Mouse (Mus musculus) forebrain, postnatal 0 days (tissue): ENCODE data around the gene Ccdc43. TPM values are rescaled to one million over a fixed set of nuclear protein-coding genes. Genes with fewer than 3 reads are reported as not detected.
"Not testable (repeated sequence)": the region's sequence is repeated elsewhere in the genome, so short reads cannot be mapped to it uniquely, and the experiment has no call there.

Experiments
- ATAC-seq: fragments of 200-750 bp; cut with Nextera tagmentation; 2 replicates; pipeline ENCODE4 v1.8.0; 2017; ENCODE audit warnings: mild to moderate bottlenecking, moderate library complexity
- DNase-seq: peaks from one replicate; pipeline ENCODE4 v3.0.0-alpha.2; 2015
- H3K27ac ChIP-seq: fragments of 300-500 bp; sonication (generic); 2 replicates; pipeline ENCODE4 v1.5.1; 2014; ENCODE audit warnings: low read depth, mild to moderate bottlenecking, antibody characterized with exemption, low read length, moderate library complexity, mixed read lengths
- H3K27me3 ChIP-seq: fragments of 300-500 bp; sonication (generic); 2 replicates; pipeline ENCODE4 v1.6.1; 2014; ENCODE audit warnings: mild to moderate bottlenecking, low read length, mixed read lengths; ENCODE audit not compliant: insufficient read depth
- H3K36me3 ChIP-seq: fragments of 300-500 bp; sonication (generic); 2 replicates; pipeline ENCODE4 v1.6.1; 2014; ENCODE audit warnings: mild to moderate bottlenecking, moderate library complexity; ENCODE audit not compliant: insufficient read depth
- H3K4me1 ChIP-seq: fragments of 300-500 bp; sonication (generic); 2 replicates; pipeline ENCODE4 v1.6.1; 2014; ENCODE audit warnings: antibody characterized with exemption; ENCODE audit not compliant: insufficient read depth
- H3K4me2 ChIP-seq: fragments of 300-500 bp; sonication (generic); 2 replicates; pipeline ENCODE4 v1.6.1; 2014; ENCODE audit warnings: low read depth, mild to moderate bottlenecking, moderate library complexity
- H3K4me3 ChIP-seq: fragments of 300-500 bp; sonication (generic); 2 replicates; pipeline ENCODE4 v1.5.1; 2014; ENCODE audit warnings: low read depth, low read length, mixed read lengths
- H3K9ac ChIP-seq: fragments of 300-500 bp; sonication (generic); 2 replicates; pipeline ENCODE4 v1.6.1; 2014; ENCODE audit warnings: mild to moderate bottlenecking
- H3K9me3 ChIP-seq: fragments of 300-500 bp; sonication (generic); 2 replicates; pipeline ENCODE4 v1.6.1; 2016; ENCODE audit warnings: low read length
- CTCF ChIP-seq: sonication (generic); IDR thresholded peaks from 2 replicates; pipeline ENCODE4 v1.5.1; 2016; ENCODE audit warnings: antibody characterized with exemption, control low read depth, low read depth
- WGBS: fragments of 180-500 bp; shearing (Covaris S2); extraction: QIAGEN DNeasy Blood & Tissue Kit; methylation state at CpG from one replicate; pipeline ENCODE4 v1.1.7; 2014; 5-methylcytosine and 5-hydroxymethylcytosine counted together
- polyA plus RNA-seq: library from polyadenylated mRNA; unstranded; fragments of >200 nt; fragmentation: Nextera tagmentation; extraction: Ambion mirVana; gene quantifications from 2 replicates; pipeline ENCODE4 v1.2.1, GENCODE M21; 2015
- total RNA-seq: library from RNA; depleted of rRNA; stranded (reverse); fragments of >200 nt; gene quantifications from 2 replicates; pipeline ENCODE4 v1.2.3, GENCODE M21; 2014

Gene Ccdc43
- total and polyA plus RNA-seq, 2 experiments from 2014 or later: 33.6 to 36.6 TPM

DNA sequence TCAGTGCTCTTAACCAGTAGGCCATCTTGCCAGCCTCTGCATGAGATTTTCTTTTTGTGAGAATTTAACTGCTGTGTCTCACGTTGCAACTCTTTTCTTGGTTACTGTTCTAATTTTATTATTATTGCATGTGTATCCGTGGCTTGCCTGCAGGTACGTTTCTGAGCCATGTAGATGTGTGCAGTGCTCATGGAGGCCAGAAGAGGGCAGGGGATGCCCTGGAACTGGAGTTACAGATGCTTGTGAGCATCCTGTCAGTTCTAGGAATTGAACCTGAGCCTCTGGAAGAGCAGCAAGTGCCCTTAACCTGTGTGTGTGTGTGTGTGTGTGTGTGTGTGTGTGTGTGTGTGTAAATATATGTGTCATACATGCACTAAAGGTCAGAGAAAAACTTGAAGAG, 28.0 kb upstream of the Ccdc43 start:
- no peak for ATAC-seq
- Histone ChIP-seq H3K4me3 (no peak overlapping the region), H3K27ac (no peak overlapping the region), H3K9ac (no peak overlapping the region), H3K36me3 (no peaks in the 10 kb centered on the region), H3K4me1 (no peaks in the 10 kb centered on the region), H3K27me3 (no peaks in the 10 kb centered on the region), H3K9me3 (no peaks in the 10 kb centered on the region), H3K4me2 (no peak overlapping the region)
- WGBS: 37% methylated on average over 3 of the region's 3 CpGs
- DNase-seq: no peak
- peak; percentile 65 for TF ChIP-seq CTCF

DNA sequence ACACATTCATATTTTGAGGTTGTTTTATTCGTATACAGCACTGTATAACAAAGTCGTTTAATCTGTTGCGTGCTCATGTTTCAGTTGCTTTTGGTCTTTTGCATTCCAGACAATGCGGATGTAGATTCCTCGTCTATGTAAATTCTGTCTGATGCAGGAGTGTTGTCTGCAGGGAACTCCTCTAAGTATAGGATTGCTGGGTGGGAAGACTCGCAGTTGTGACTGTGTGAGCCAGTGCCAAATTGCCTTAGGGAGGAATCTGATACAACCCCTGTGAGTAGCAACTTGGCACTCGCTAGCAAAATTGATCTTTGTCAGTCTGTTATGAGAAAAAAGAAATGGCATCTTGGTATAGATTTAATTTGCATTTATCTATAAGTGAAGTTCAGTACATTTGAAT, 18.6 kb upstream of the Ccdc43 start:
- Histone ChIP-seq H3K4me1 (no peaks in the 10 kb centered on the region), H3K36me3 (no peaks in the 10 kb centered on the region), H3K4me3 (no peak overlapping the region), H3K4me2 (no peak overlapping the region), H3K9me3 (no peaks in the 10 kb centered on the region), H3K27ac (no peak overlapping the region), H3K9ac (no peak overlapping the region), H3K27me3 (no peaks in the 10 kb centered on the region)
- 72% methylated on average over 7 of the region's 7 CpGs for WGBS
- DNase-seq (peak; percentile 36), ATAC-seq (no peak)
- TF ChIP-seq CTCF: no peak

DNA sequence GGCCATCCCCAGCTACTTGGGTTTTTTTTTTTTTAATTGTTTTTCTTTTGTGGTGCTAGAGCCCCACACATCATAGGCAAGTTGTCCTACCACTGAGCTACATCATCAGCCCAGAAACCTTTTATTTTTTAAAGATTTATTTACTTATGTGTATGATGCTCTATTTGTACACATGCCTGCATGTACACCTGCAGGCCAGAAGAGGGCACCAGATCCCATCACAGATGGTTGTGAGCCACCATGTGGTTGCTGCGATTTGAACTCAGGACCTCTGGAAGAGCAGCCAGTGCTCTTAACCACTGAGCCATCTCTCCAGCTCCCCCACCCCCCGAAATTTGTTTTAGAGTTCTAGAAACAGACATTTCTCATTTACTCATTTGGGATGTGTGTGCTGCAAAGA, 17.0 kb upstream of the Ccdc43 start:
- H3K9me3 ChIP-seq, H3K4me2 ChIP-seq, H3K36me3 ChIP-seq, H3K27me3 ChIP-seq, H3K4me3 ChIP-seq, DNase-seq, H3K27ac ChIP-seq, H3K9ac ChIP-seq, ATAC-seq, H3K4me1 ChIP-seq: not testable (repeated sequence)
- peak; percentile 28; the same call in 1 of the 2 replicates for TF ChIP-seq CTCF
- WGBS: 91% methylated on average over 2 of the region's 2 CpGs

DNA sequence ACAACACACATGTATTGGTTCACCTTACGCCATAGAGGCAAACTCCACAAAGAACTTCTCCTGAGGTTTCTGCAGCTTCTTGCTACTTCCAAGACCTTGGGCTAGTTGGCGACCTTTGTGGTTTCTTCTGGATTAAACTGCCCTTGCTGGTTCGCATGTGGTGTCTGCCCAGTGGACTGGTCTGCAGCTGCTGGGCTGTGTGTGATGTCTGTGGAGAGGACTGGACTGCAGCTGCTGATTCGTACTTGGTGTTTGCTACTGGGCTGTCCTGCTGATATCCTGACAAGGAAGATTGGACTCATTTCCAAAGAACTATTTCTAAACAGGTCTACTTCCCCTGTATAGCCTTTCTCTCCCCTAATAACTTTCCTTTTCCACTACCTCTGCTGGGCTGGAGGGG, 14.8 kb upstream of the Ccdc43 start:
- H3K36me3 ChIP-seq: no peaks in the 10 kb centered on the region
- no peaks in the 10 kb centered on the region for H3K4me1 ChIP-seq
- no peak overlapping the region for H3K9ac ChIP-seq
- TF ChIP-seq CTCF: no peak
- WGBS: 91% methylated on average over 4 of the region's 4 CpGs
- ATAC-seq (no peak), DNase-seq (no peak)
- no peak overlapping the region for H3K4me2 ChIP-seq
- H3K27me3 ChIP-seq: no peaks in the 10 kb centered on the region
- no peak overlapping the region for H3K27ac ChIP-seq
- no peaks in the 10 kb centered on the region for H3K9me3 ChIP-seq
- no peak overlapping the region for H3K4me3 ChIP-seq

DNA sequence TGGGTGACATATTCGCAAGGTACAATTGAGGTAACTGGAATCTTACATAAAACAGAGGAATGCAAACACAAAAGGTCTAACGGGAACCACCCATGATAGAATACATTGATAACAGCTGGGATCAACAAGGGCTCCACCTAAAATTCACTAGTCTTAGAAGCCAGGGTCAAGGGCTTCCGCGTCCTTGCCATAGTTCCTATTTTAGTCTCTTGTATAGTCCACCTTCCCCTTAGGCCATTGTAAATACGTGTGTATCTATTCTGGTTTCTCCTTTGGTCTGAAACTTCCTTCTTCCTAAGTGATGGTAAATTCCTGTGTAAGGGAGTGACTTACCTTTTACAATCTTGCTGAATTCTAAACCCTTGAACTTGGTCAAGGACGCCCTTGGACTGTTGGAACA, 4.6 kb upstream of the Ccdc43 start:
- H3K4me1 ChIP-seq, DNase-seq: not testable (repeated sequence)

DNA sequence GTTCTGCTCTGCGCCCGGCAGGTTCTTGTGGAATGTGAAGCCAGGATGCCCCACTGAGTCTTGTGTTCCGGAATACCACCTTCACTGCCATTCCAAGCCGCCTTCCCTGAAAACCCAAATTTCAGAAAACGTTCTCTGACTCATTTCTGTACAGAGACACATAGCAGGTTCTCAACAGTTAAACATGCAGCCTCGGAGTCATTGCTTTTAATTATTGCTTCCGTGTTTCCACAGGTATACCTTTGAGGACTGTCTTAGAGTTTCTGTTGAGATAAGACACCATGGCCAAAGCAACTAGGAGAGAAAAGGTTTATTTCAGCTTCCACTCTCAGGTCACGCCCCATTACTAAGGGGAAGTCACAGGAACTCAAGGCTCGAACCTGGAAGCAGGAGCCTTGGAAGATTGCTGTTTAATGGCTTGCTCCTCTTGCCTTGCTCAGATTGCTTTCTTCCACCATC, 465 bp upstream of the Ccdc43 start:
- peaks cover 5% of the 10 kb centered on the region; the same call in 1 of the 2 replicates for H3K4me1 ChIP-seq
- DNase-seq (no peak), ATAC-seq (no peak)
- 21% methylated on average over 9 of the region's 9 CpGs for WGBS
- H3K4me3 ChIP-seq: peak overlapping the region; percentile 69
- no peaks in the 10 kb centered on the region for H3K27me3 ChIP-seq
- H3K36me3 ChIP-seq: peaks cover 3% of the 10 kb centered on the region
- 0 out of 2 replicates have a peak, but pooled peaks have one; percentile 10 for TF ChIP-seq CTCF
- peak overlapping the region; percentile 79 for H3K4me2 ChIP-seq
- no peaks in the 10 kb centered on the region for H3K9me3 ChIP-seq
- peak overlapping the region; percentile 86 for H3K27ac ChIP-seq
- H3K9ac ChIP-seq: peak overlapping the region; percentile 81

More for the DNA sequence above, 4.6 kb upstream of the Ccdc43 start:
- H3K4me3 ChIP-seq, H3K36me3 ChIP-seq, H3K9ac ChIP-seq, ATAC-seq, H3K27ac ChIP-seq, H3K4me2 ChIP-seq, H3K27me3 ChIP-seq, H3K9me3 ChIP-seq: not testable (repeated sequence)
- WGBS: 91% methylated on average over 6 of the region's 6 CpGs

DNA sequence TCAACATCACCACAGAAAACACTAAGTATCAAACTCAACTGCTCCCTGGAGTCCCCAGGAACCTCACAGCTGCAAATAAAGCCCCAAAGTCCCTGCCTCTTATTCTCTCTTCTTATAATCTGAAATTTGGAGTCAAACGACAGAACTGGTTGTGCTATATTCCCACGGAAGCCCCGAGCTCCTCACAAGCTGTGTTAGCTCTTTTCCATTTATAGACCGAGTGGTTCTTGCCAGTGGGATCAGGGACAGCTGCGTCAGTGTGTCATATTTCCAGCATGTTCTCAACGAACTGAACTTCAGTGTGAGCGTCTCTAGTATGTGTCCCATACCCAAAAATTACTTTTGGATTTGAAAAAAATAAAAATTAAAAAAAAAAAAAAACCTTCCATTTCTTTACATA, 2.3 kb downstream of the Ccdc43 start:
- peaks cover 5% of the 10 kb centered on the region; the same call in 1 of the 2 replicates for H3K4me1 ChIP-seq
- TF ChIP-seq CTCF: no peak
- H3K27ac ChIP-seq: no peak overlapping the region
- WGBS: 84% methylated on average over 7 of the region's 7 CpGs
- ATAC-seq (no peak), DNase-seq (no peak)
- H3K4me2 ChIP-seq: no peak overlapping the region
- H3K36me3 ChIP-seq: peaks cover 3% of the 10 kb centered on the region
- H3K9me3 ChIP-seq: no peaks in the 10 kb centered on the region
- no peak overlapping the region for H3K4me3 ChIP-seq
- H3K27me3 ChIP-seq: no peaks in the 10 kb centered on the region
- H3K9ac ChIP-seq: no peak overlapping the region
